Mouse (Mus musculus) kidney, embryonic 16.5 days (tissue): ENCODE data around the gene Tmem9. TPM values are rescaled to one million over a fixed set of nuclear protein-coding genes. Genes with fewer than 3 reads are reported as not detected.

ENCODE experiments used
- ATAC-seq: fragments of 200-750 bp; cut with Nextera tagmentation; 2 replicates; pipeline ENCODE4 v1.8.0; 2017; ENCODE audit warnings: moderate TSS enrichment; ENCODE audit not compliant: low FRiP score, low TSS enrichment
- H3K27ac ChIP-seq: fragments of 300-500 bp; sonication (generic); 2 replicates; pipeline ENCODE4 v1.5.1; 2014; ENCODE audit warnings: low read length
- H3K27me3 ChIP-seq: fragments of 300-500 bp; sonication (generic); 2 replicates; pipeline ENCODE4 v1.6.1; 2014; ENCODE audit warnings: low read length, control low read depth, mixed read lengths; ENCODE audit not compliant: insufficient read depth
- H3K36me3 ChIP-seq: fragments of 300-500 bp; sonication (generic); 2 replicates; pipeline ENCODE4 v1.6.1; 2014; ENCODE audit warnings: low read length, control low read depth, mixed read lengths; ENCODE audit not compliant: insufficient read depth
- H3K4me1 ChIP-seq: fragments of 300-500 bp; sonication (generic); 2 replicates; pipeline ENCODE4 v1.6.1; 2014; ENCODE audit warnings: low read length, control low read depth, mixed read lengths; ENCODE audit not compliant: insufficient read depth
- H3K4me2 ChIP-seq: fragments of 300-500 bp; sonication (generic); replicated peaks from 2 replicates; pipeline ENCODE4 v1.6.1; 2014; ENCODE audit warnings: low read depth, low read length
- H3K4me3 ChIP-seq: fragments of 300-500 bp; sonication (generic); 2 replicates; pipeline ENCODE4 v1.5.1; 2014; ENCODE audit warnings: mild to moderate bottlenecking, low read length
- H3K9ac ChIP-seq: fragments of 300-500 bp; sonication (generic); replicated peaks from 2 replicates; pipeline ENCODE4 v1.6.1; 2014; ENCODE audit warnings: low read length
- H3K9me3 ChIP-seq: fragments of 300-500 bp; sonication (generic); 2 replicates; pipeline ENCODE4 v1.6.1; 2016; ENCODE audit warnings: low read length, control low read depth
- WGBS: fragments of 180-500 bp; shearing (Covaris S2); extraction: QIAGEN DNeasy Blood & Tissue Kit; methylation state at CpG from one replicate; pipeline ENCODE4 v1.1.7; 2014; 5-methylcytosine and 5-hydroxymethylcytosine counted together
- polyA plus RNA-seq: library from polyadenylated mRNA; unstranded; fragments of >200 nt; fragmentation: Nextera tagmentation; extraction: Ambion mirVana; gene quantifications from 2 replicates; pipeline ENCODE4 v1.2.1, GENCODE M21; 2015

The Tmem9 gene
- polyA plus RNA-seq, 1 experiment from 2014 or later: 268 TPM

GRCm38 (mm10) chr1:136018390-136019189 is 10.6 kb downstream of the Tmem9 start:
- H3K9me3 ChIP-seq: no peaks in the 10 kb centered on the region
- peak overlapping the region; percentile 89 for H3K9ac ChIP-seq
- peaks cover 15% of the 10 kb centered on the region for H3K4me1 ChIP-seq
- H3K27me3 ChIP-seq: no peaks in the 10 kb centered on the region
- 3% methylated on average over 24 of the region's 24 CpGs for WGBS
- H3K27ac ChIP-seq: peak overlapping the region; percentile 80
- H3K4me2 ChIP-seq: peak overlapping the region; percentile 93
- H3K36me3 ChIP-seq: peaks cover 24% of the 10 kb centered on the region
- peak overlapping the region; percentile 84 for H3K4me3 ChIP-seq
- peak; percentile 69 for ATAC-seq

- no peak for ATAC-seq
- no peaks in the 10 kb centered on the region for H3K27me3 ChIP-seq
- H3K9ac ChIP-seq: no peak overlapping the region
- WGBS: 58% methylated on average over 7 of the region's 7 CpGs
- peaks cover 76% of the 10 kb centered on the region for H3K36me3 ChIP-seq
- H3K27ac ChIP-seq: no peak overlapping the region
- H3K4me2 ChIP-seq: no peak overlapping the region
- H3K9me3 ChIP-seq: no peaks in the 10 kb centered on the region
- H3K4me1 ChIP-seq: no peaks in the 10 kb centered on the region
- no peak overlapping the region for H3K4me3 ChIP-seq
Measured at GRCm38 (mm10) chr1:136030201-136030600, 22.3 kb downstream of the Tmem9 start.

GRCm38 (mm10) chr1:136031697-136032096 is 23.7 kb downstream of the Tmem9 start:
- peaks cover 63% of the 10 kb centered on the region for H3K36me3 ChIP-seq
- 54% methylated on average over 6 of the region's 8 CpGs for WGBS
- no peaks in the 10 kb centered on the region for H3K27me3 ChIP-seq
- no peak overlapping the region for H3K27ac ChIP-seq
- H3K4me1 ChIP-seq: no peaks in the 10 kb centered on the region
- H3K4me2 ChIP-seq: no peak overlapping the region
- H3K9me3 ChIP-seq: no peaks in the 10 kb centered on the region
- H3K4me3 ChIP-seq: no peak overlapping the region
- peak; percentile 53 for ATAC-seq
- H3K9ac ChIP-seq: no peak overlapping the region

DNA sequence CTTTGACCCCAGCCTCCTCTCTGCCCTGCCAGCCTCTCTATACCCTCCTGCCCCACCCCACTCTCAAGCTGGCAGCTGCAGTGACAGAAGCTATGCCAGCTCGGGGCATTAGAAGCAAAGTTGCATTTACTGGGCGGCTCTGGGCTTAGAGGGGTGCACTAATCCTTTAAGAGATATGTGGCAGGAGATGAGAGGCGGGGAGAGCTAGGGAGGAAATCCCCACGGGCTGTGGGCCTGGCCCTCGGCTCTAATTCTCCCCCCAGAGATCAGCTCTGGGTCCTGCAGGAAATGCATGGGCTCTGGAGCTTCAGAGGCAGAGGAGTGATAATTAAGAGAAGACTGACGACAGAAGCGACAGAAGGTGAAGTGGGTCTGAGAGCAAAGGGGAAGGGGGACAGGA is 25.0 kb downstream of the Tmem9 start:
- no peaks in the 10 kb centered on the region for H3K27me3 ChIP-seq
- H3K4me2 ChIP-seq: no peak overlapping the region
- peaks cover 51% of the 10 kb centered on the region for H3K36me3 ChIP-seq
- no peak overlapping the region for H3K27ac ChIP-seq
- 57% methylated on average over 7 of the region's 7 CpGs for WGBS
- no peak overlapping the region for H3K9ac ChIP-seq
- H3K9me3 ChIP-seq: no peaks in the 10 kb centered on the region
- no peak for ATAC-seq
- H3K4me3 ChIP-seq: no peak overlapping the region
- H3K4me1 ChIP-seq: no peaks in the 10 kb centered on the region

GRCm38 (mm10) chr1:136038746-136039538 is 31.0 kb downstream of the Tmem9 start:
- ATAC-seq: no peak
- H3K4me1 ChIP-seq: peaks cover 9% of the 10 kb centered on the region; the same call in 1 of the 2 replicates
- 72% methylated on average over 5 of the region's 5 CpGs for WGBS
- no peak overlapping the region for H3K27ac ChIP-seq
- no peaks in the 10 kb centered on the region for H3K9me3 ChIP-seq
- peaks cover 14% of the 10 kb centered on the region for H3K36me3 ChIP-seq
- H3K4me3 ChIP-seq: no peak overlapping the region
- H3K4me2 ChIP-seq: no peak overlapping the region
- no peaks in the 10 kb centered on the region for H3K27me3 ChIP-seq
- no peak overlapping the region for H3K9ac ChIP-seq

- no peaks in the 10 kb centered on the region for H3K9me3 ChIP-seq
- H3K4me2 ChIP-seq: no peak overlapping the region; the same call in 1 of the 2 replicates
- H3K27ac ChIP-seq: no peak overlapping the region
- no peak overlapping the region for H3K4me3 ChIP-seq
- H3K36me3 ChIP-seq: no peaks in the 10 kb centered on the region
- H3K27me3 ChIP-seq: no peaks in the 10 kb centered on the region
- peak; percentile 72; the same call in 1 of the 2 replicates for ATAC-seq
- H3K9ac ChIP-seq: 0 out of 2 replicates have a peak overlapping the region, but pooled peaks have one; percentile 19
- WGBS: 18% methylated on average over 11 of the region's 11 CpGs
- H3K4me1 ChIP-seq: peaks cover 9% of the 10 kb centered on the region; the same call in 1 of the 2 replicates
Measured at GRCm38 (mm10) chr1:136040452-136040851, 32.5 kb downstream of the Tmem9 start.

GRCm38 (mm10) chr1:136040874-136041273 is 32.9 kb downstream of the Tmem9 start:
- Histone ChIP-seq H3K27ac (no peak overlapping the region), H3K9ac (0 out of 2 replicates have a peak overlapping the region, but pooled peaks have one; percentile 19), H3K36me3 (no peaks in the 10 kb centered on the region), H3K4me3 (no peak overlapping the region), H3K9me3 (no peaks in the 10 kb centered on the region), H3K4me2 (no peak overlapping the region; the same call in 1 of the 2 replicates), H3K27me3 (no peaks in the 10 kb centered on the region), H3K4me1 (peaks cover 9% of the 10 kb centered on the region; the same call in 1 of the 2 replicates)
- no peak for ATAC-seq
- WGBS: 21% methylated on average over 4 of the region's 4 CpGs

GRCm38 (mm10) chr1:136045774-136046173 is 37.8 kb downstream of the Tmem9 start:
- Histone ChIP-seq H3K9ac (no peak overlapping the region), H3K4me3 (no peak overlapping the region), H3K27ac (no peak overlapping the region), H3K4me2 (no peak overlapping the region), H3K4me1 (peaks cover 5% of the 10 kb centered on the region), H3K27me3 (peaks cover 24% of the 10 kb centered on the region), H3K36me3 (no peaks in the 10 kb centered on the region), H3K9me3 (no peaks in the 10 kb centered on the region)
- WGBS: 12% methylated on average over 4 of the region's 4 CpGs
- 0 out of 2 replicates have a peak, but pooled peaks have one; percentile 10 for ATAC-seq

DNA sequence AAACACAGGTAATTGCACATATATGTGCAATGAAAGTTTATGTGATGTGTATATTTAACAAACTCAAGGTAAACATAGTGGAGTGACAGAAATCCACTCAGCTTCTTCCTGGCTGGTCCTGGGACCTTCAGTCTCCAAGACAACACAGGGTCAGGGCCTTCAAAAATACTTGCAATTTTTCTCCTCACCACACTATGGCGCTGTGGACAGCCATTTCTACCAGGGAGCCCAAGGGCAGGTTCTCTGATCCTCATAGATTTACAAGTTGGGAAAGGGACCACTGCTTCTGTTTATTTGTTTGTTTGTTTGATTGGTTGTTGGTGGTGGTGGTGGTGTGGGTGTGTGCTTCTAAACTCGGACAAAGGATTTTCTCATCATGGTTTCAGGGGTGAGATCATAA is 39.5 kb downstream of the Tmem9 start:
- no peak overlapping the region for H3K4me2 ChIP-seq
- no peaks in the 10 kb centered on the region for H3K36me3 ChIP-seq
- H3K9ac ChIP-seq: no peak overlapping the region
- no peak for ATAC-seq
- no peak overlapping the region for H3K27ac ChIP-seq
- WGBS: 6% methylated on average over 2 of the region's 2 CpGs
- H3K4me3 ChIP-seq: no peak overlapping the region
- H3K9me3 ChIP-seq: no peaks in the 10 kb centered on the region
- peaks cover 31% of the 10 kb centered on the region for H3K27me3 ChIP-seq
- peaks cover 8% of the 10 kb centered on the region; the same call in 1 of the 2 replicates for H3K4me1 ChIP-seq
